Mouse (Mus musculus) stomach, embryonic 14.5 days (tissue): ENCODE results near the gene Lnx2. TPM values are rescaled to one million over a fixed set of nuclear protein-coding genes. Genes with fewer than 3 reads are reported as not detected.

Experiments used
- ATAC-seq: fragments of 200-750 bp; cut with Nextera tagmentation; 2 replicates; pipeline ENCODE4 v1.8.0; 2017; ENCODE audit warnings: low read depth, moderate TSS enrichment; ENCODE audit not compliant: insufficient number of reproducible peaks, insufficient read depth, low FRiP score
- H3K27ac ChIP-seq: fragments of 300-500 bp; sonication (generic); 2 replicates; pipeline ENCODE4 v1.5.1; 2014; ENCODE audit warnings: mild to moderate bottlenecking, low read length, moderate library complexity, mixed read lengths
- H3K27me3 ChIP-seq: fragments of 300-500 bp; sonication (generic); 2 replicates; pipeline ENCODE4 v1.6.1; 2014; ENCODE audit warnings: low read length, control low read depth, mixed read lengths; ENCODE audit not compliant: control insufficient read depth, insufficient read depth
- H3K36me3 ChIP-seq: fragments of 300-500 bp; sonication (generic); 2 replicates; pipeline ENCODE4 v1.6.1; 2014; ENCODE audit warnings: mild to moderate bottlenecking, control low read depth, low read length, moderate library complexity, mixed read lengths; ENCODE audit not compliant: control insufficient read depth, insufficient read depth
- H3K4me1 ChIP-seq: fragments of 300-500 bp; sonication (generic); 2 replicates; pipeline ENCODE4 v1.6.1; 2014; ENCODE audit warnings: low read length, control low read depth, mixed read lengths; ENCODE audit not compliant: control insufficient read depth, insufficient read depth
- H3K4me2 ChIP-seq: fragments of 300-500 bp; sonication (generic); replicated peaks from 2 replicates; pipeline ENCODE4 v1.6.1; 2014; ENCODE audit warnings: low read depth, low read length, control low read depth
- H3K4me3 ChIP-seq: fragments of 300-500 bp; sonication (generic); 2 replicates; pipeline ENCODE4 v1.5.1; 2014; ENCODE audit warnings: low read depth, low read length, control low read depth
- H3K9ac ChIP-seq: fragments of 300-500 bp; sonication (generic); replicated peaks from 2 replicates; pipeline ENCODE4 v1.6.1; 2014; ENCODE audit warnings: low read depth, mild to moderate bottlenecking, control low read depth, low read length, moderate library complexity, mixed read lengths
- H3K9me3 ChIP-seq: fragments of 300-500 bp; sonication (generic); 2 replicates; pipeline ENCODE4 v1.6.1; 2016; ENCODE audit warnings: low read depth, low read length, control low read depth; ENCODE audit not compliant: control insufficient read depth
- WGBS: fragments of 180-500 bp; shearing (Covaris S2); extraction: QIAGEN DNeasy Blood & Tissue Kit; methylation state at CpG from one replicate; pipeline ENCODE4 v1.1.7; 2014; 5-methylcytosine and 5-hydroxymethylcytosine counted together
- polyA plus RNA-seq: library from polyadenylated mRNA; unstranded; fragments of >200 nt; fragmentation: Nextera tagmentation; extraction: Ambion mirVana; gene quantifications from 2 replicates; pipeline ENCODE4 v1.2.1, GENCODE M21; 2014

Gene Lnx2
- polyA plus RNA-seq, 1 experiment from 2014 or later: 20.7 TPM

DNA sequence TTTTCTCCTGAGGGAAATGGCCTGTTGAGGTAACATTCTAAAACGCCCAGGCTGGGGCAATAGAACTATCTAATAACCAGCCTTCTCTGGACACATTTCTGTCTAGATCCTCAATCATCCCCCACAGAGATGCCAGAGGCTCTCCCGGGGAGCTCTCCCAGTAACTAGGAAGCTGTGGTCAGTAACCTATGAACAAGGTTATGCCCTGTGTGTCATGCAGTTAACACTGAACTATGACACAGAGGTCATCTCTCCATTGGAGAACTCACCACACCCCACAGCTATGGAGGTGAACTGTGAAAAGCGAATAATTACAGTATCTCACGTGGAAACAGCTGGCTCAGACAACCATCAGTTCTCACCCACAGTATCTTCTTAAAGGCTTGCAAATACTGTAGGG, 4.5 kb downstream of the Lnx2 start:
- H3K4me2 ChIP-seq: no peak overlapping the region
- no peak for ATAC-seq
- peaks cover 46% of the 10 kb centered on the region for H3K4me1 ChIP-seq
- H3K27ac ChIP-seq: no peak overlapping the region
- 57% methylated on average over 4 of the region's 4 CpGs for WGBS
- H3K4me3 ChIP-seq: no peak overlapping the region
- H3K9me3 ChIP-seq: no peaks in the 10 kb centered on the region
- H3K9ac ChIP-seq: no peak overlapping the region
- no peaks in the 10 kb centered on the region for H3K36me3 ChIP-seq
- no peaks in the 10 kb centered on the region for H3K27me3 ChIP-seq

DNA sequence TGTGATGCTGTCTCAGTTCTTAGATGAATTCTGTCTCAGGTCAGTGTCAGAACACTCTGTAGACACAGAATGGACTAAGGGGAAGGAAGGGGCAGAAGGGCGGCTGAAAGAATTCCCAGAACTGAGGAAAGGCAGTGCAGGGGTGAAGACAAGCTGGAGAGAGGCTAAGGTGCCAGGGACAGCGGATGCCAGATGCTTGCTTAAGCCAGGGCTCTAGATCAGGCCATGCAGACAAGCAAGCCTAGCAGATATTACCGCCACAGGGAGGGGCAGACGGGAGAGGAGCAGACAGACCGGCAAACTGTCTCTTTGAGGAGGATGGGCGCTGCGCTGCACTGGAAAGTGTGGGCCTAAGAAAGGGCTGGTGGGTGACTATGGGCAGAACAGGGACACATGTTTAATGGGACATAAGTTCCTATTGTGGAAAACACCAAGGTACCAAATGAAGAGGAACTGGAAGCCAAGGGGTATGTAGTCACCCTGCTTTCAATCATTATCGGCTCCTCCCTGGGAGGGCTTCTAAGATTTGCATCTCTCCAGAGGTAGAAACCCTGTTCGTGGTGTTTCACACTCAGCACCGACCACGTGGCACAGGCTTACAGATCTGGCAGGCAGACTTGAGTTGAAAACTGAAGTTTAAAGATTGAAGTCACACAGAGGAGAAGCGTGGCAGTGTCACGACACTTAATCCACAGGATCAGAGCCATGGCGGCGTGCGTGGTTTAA, 5.4 kb downstream of the Lnx2 start:
- Histone ChIP-seq H3K9ac (no peak overlapping the region), H3K4me1 (peaks cover 49% of the 10 kb centered on the region), H3K4me2 (no peak overlapping the region), H3K27me3 (no peaks in the 10 kb centered on the region), H3K36me3 (no peaks in the 10 kb centered on the region), H3K4me3 (no peak overlapping the region), H3K27ac (peak overlapping the region; percentile 39; the same call in 1 of the 2 replicates), H3K9me3 (no peaks in the 10 kb centered on the region)
- 72% methylated on average over 16 of the region's 16 CpGs for WGBS
- no peak for ATAC-seq

DNA sequence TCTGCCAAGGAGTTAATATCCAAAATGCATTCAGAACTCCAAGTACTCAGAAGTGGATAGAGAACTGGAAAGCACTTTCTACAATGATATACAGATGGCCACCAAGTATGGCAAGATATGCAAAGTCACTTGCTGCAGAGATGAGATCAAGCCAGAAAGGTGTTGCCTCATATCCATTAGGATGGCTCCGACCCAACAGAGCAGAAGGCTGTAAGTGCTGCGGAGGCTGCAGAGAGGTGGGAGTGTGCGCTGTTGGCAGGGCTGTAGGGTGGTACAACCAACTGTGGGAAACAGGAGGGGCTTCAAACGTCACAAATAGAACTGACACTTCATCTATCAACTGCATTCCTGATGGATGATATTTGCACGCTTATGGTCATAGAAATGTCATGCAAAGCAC, 7.5 kb downstream of the Lnx2 start:
- H3K4me3 ChIP-seq: no peak overlapping the region
- H3K4me2 ChIP-seq: no peak overlapping the region
- H3K9ac ChIP-seq: no peak overlapping the region
- H3K27ac ChIP-seq: no peak overlapping the region
- H3K9me3 ChIP-seq: no peaks in the 10 kb centered on the region
- no peak for ATAC-seq
- H3K27me3 ChIP-seq: no peaks in the 10 kb centered on the region
- WGBS: 54% methylated on average over 5 of the region's 5 CpGs
- H3K4me1 ChIP-seq: peaks cover 35% of the 10 kb centered on the region
- no peaks in the 10 kb centered on the region for H3K36me3 ChIP-seq

GRCm38 (mm10) chr5:147066965-147067364, 9.4 kb downstream of the Lnx2 start:
- Histone ChIP-seq H3K27me3 (no peaks in the 10 kb centered on the region), H3K4me2 (no peak overlapping the region), H3K9ac (no peak overlapping the region), H3K27ac (no peak overlapping the region), H3K4me1 (peaks cover 25% of the 10 kb centered on the region), H3K4me3 (no peak overlapping the region), H3K36me3 (no peaks in the 10 kb centered on the region), H3K9me3 (no peaks in the 10 kb centered on the region)
- 49% methylated on average over 5 of the region's 5 CpGs for WGBS
- no peak for ATAC-seq

DNA sequence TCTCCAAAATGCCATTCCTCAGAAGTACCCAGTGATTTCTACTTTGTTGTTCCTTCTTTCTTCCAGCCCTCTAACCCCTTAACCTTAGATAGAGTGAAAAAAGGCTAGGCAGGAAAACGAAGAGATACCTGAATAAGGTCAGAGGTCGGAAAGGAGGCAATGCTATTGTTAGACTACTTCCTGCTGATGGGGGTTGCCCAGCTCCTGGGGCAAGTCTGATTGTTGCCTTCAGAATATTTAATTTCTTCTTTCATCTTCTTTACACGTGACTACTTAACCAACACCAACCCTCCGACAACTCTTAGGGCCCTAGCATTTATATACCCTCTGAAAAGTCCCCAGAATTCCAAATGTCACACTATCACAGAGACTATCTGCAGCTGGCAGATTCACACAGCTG, 10.3 kb downstream of the Lnx2 start:
- Histone ChIP-seq H3K4me1 (peaks cover 23% of the 10 kb centered on the region), H3K9ac (no peak overlapping the region), H3K9me3 (no peaks in the 10 kb centered on the region), H3K27me3 (no peaks in the 10 kb centered on the region), H3K27ac (no peak overlapping the region), H3K4me3 (no peak overlapping the region), H3K36me3 (no peaks in the 10 kb centered on the region), H3K4me2 (no peak overlapping the region)
- ATAC-seq: no peak
- 59% methylated on average over 4 of the region's 4 CpGs for WGBS

- H3K9ac ChIP-seq: no peak overlapping the region
- H3K4me1 ChIP-seq: peaks cover 8% of the 10 kb centered on the region; the same call in 1 of the 2 replicates
- no peaks in the 10 kb centered on the region for H3K9me3 ChIP-seq
- ATAC-seq: no peak
- no peak overlapping the region for H3K27ac ChIP-seq
- 58% methylated on average over 8 of the region's 8 CpGs for WGBS
- H3K27me3 ChIP-seq: no peaks in the 10 kb centered on the region
- H3K4me3 ChIP-seq: no peak overlapping the region
- H3K36me3 ChIP-seq: no peaks in the 10 kb centered on the region
- H3K4me2 ChIP-seq: no peak overlapping the region
Observed at GRCm38 (mm10) chr5:147063215-147063661, 13.1 kb downstream of the Lnx2 start.

GRCm38 (mm10) chr5:147060024-147060423, 16.4 kb downstream of the Lnx2 start:
- Histone ChIP-seq H3K27ac (no peak overlapping the region), H3K36me3 (no peaks in the 10 kb centered on the region), H3K4me3 (no peak overlapping the region), H3K9me3 (no peaks in the 10 kb centered on the region), H3K4me2 (no peak overlapping the region), H3K4me1 (peaks cover 12% of the 10 kb centered on the region; the same call in 1 of the 2 replicates), H3K9ac (no peak overlapping the region), H3K27me3 (no peaks in the 10 kb centered on the region)
- WGBS: 89% methylated on average over 2 of the region's 2 CpGs
- no peak for ATAC-seq

DNA sequence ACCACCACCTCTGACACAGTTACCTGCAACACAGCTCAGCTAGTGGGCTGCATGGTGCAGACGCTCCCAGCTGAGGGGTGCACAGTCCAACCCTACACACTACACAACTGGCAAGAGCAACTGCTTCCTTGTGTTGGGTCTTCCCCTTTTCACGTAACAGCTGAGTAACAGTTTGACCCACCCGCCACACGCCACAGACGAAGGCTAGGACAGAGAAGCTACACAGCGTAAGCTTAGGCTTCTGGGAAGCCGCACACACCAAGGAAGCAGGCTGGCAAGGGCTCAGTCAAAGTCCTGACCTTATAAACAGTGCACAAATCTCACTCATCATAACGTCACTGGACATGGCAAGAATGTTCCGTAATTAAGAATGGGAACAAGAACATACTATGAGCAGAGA, 17.1 kb downstream of the Lnx2 start:
- no peak for ATAC-seq
- H3K9me3 ChIP-seq: no peaks in the 10 kb centered on the region
- no peak overlapping the region for H3K4me2 ChIP-seq
- no peak overlapping the region for H3K4me3 ChIP-seq
- H3K36me3 ChIP-seq: no peaks in the 10 kb centered on the region
- H3K9ac ChIP-seq: no peak overlapping the region
- WGBS: 69% methylated on average over 9 of the region's 9 CpGs
- peaks cover 12% of the 10 kb centered on the region; the same call in 1 of the 2 replicates for H3K4me1 ChIP-seq
- H3K27ac ChIP-seq: no peak overlapping the region
- H3K27me3 ChIP-seq: no peaks in the 10 kb centered on the region

DNA sequence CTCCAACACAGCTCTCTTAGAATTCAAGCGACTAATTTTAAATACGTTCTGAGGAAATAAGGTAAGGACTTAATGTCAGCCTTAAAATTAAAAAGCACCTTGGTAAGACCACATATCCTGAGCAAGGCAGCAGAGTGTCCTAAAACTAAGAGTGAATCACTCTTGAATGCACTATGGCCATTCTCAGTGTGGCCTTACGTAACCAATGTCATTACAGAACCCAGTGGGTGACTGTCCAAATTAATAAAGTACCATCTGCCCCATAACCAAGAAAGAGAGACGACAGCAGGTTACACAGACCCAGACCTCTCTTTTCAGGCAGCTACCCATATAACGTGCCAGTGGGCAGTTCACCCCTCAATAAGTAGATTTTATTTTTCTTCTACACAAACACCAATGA, 17.7 kb downstream of the Lnx2 start:
- Histone ChIP-seq H3K27ac (no peak overlapping the region), H3K27me3 (no peaks in the 10 kb centered on the region), H3K4me1 (peaks cover 12% of the 10 kb centered on the region; the same call in 1 of the 2 replicates), H3K36me3 (no peaks in the 10 kb centered on the region), H3K4me2 (no peak overlapping the region), H3K9me3 (no peaks in the 10 kb centered on the region), H3K9ac (no peak overlapping the region), H3K4me3 (no peak overlapping the region)
- ATAC-seq: no peak
- 88% methylated on average over 5 of the region's 5 CpGs for WGBS
